Mouse (Mus musculus): ENCODE results near the gene Gm32717. TPM values are rescaled to one million over a fixed set of nuclear protein-coding genes. Genes with fewer than 3 reads are reported as not detected.
"Not testable (repeated sequence)": the region's sequence is repeated elsewhere in the genome, so short reads cannot be mapped to it uniquely, and the experiment has no call there.

The Gm32717 gene
- polyA plus RNA-seq (2014; fragmentation: Nextera tagmentation; extraction: Ambion mirVana) = 0.10 TPM in 1 of 2 replicates, not detected in the other

DNA sequence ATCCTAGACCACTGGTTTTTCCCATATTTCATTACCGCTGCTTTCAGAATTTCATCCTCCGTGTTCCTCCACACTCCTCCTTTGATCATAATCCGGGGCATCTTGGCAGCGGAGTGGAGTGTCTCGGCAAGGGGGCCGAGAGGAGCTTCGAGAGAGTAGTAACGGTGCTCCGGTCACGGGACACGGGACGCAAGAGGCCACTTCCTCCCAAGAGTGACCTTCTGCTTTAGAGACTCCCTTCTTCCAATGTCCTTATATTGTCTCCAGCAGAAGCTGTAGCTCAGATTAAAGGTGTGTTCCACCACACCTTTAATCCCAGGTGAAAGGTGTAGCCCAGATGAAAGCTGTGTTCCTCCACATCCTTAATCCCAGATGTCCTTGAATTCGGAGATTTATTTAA is at the start of gene Gm32717:
Gm32717 (minus strand) TSS at position 101 of the 400 bp plus-strand sequence.
- DNase-seq (ENCODE audit: low spot score); H3K27ac ChIP-seq (replicated peaks; ENCODE audit: low read depth, low read length); H3K36me3 ChIP-seq (ENCODE audit: control insufficient read depth, insufficient read depth, low read length); H3K9ac ChIP-seq (ENCODE audit: low read length); H3K4me1 ChIP-seq (ENCODE audit: control insufficient read depth, insufficient read depth, low read length); H3K27me3 ChIP-seq (ENCODE audit: control insufficient read depth, insufficient read depth, low read length); H3K4me3 ChIP-seq (ENCODE audit: low read depth, low read length); ATAC-seq (ENCODE audit: insufficient number of reproducible peaks, low FRiP score, low TSS enrichment, low read depth); H3K4me2 ChIP-seq (ENCODE audit: low read depth, severe bottlenecking); H3K9me3 ChIP-seq (ENCODE audit: control insufficient read depth, low read length): not testable (repeated sequence)
- WGBS = no CpG with 5 or more reads among the region's 13 CpGs

- H3K27ac ChIP-seq (replicated peaks; ENCODE audit: low read depth, low read length); ATAC-seq (ENCODE audit: insufficient number of reproducible peaks, low FRiP score, low TSS enrichment, low read depth); H3K36me3 ChIP-seq (ENCODE audit: control insufficient read depth, insufficient read depth, low read length); H3K4me3 ChIP-seq (ENCODE audit: low read depth, low read length); H3K9me3 ChIP-seq (ENCODE audit: control insufficient read depth, low read length); H3K4me1 ChIP-seq (ENCODE audit: control insufficient read depth, insufficient read depth, low read length); H3K27me3 ChIP-seq (ENCODE audit: control insufficient read depth, insufficient read depth, low read length); DNase-seq (ENCODE audit: low spot score); H3K9ac ChIP-seq (ENCODE audit: low read length); H3K4me2 ChIP-seq (ENCODE audit: low read depth, severe bottlenecking): not testable (repeated sequence)
- 92% methylated on average over 2 of the region's 5 CpGs for WGBS
Observed at GRCm38 (mm10) chr10:118283016-118283415, 42.4 kb upstream of the Gm32717 start.

DNA sequence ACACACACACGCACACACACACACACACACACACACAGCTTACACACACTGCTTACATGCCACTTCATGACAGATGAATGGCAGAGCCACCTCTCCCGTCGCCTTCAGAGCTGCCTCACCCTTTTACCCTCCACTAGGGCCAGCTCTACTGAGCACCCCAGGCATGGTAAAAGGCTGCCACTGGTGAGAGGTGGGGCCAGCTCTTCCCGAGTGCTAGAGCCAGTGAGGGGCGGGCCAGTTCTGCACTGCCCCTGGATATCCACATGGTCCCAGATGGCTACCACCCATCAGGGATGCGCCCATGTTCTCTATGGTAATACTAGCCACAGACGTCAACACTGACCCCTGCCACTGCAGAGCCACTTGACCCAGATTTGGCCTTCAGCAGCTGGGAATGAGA is 42.0 kb upstream of the Gm32717 start:
- WGBS = 73% methylated on average over 7 of the region's 7 CpGs

GRCm38 (mm10) chr10:118278069-118278468 is 37.5 kb upstream of the Gm32717 start:
- not testable (repeated sequence) for H3K9ac ChIP-seq (ENCODE audit: low read length); DNase-seq (ENCODE audit: low spot score); H3K4me1 ChIP-seq (ENCODE audit: control insufficient read depth, insufficient read depth, low read length); H3K4me2 ChIP-seq (ENCODE audit: low read depth, severe bottlenecking); H3K9me3 ChIP-seq (ENCODE audit: control insufficient read depth, low read length); H3K27me3 ChIP-seq (ENCODE audit: control insufficient read depth, insufficient read depth, low read length); H3K27ac ChIP-seq (replicated peaks; ENCODE audit: low read depth, low read length); H3K36me3 ChIP-seq (ENCODE audit: control insufficient read depth, insufficient read depth, low read length); H3K4me3 ChIP-seq (ENCODE audit: low read depth, low read length); ATAC-seq (ENCODE audit: insufficient number of reproducible peaks, low FRiP score, low TSS enrichment, low read depth)
- no CpG with 5 or more reads among the region's 4 CpGs for WGBS

More for the DNA sequence above, 42.0 kb upstream of the Gm32717 start:
- not testable (repeated sequence) for ATAC-seq (ENCODE audit: insufficient number of reproducible peaks, low FRiP score, low TSS enrichment, low read depth); H3K4me3 ChIP-seq (ENCODE audit: low read depth, low read length); H3K9me3 ChIP-seq (ENCODE audit: control insufficient read depth, low read length); H3K4me2 ChIP-seq (ENCODE audit: low read depth, severe bottlenecking); H3K27me3 ChIP-seq (ENCODE audit: control insufficient read depth, insufficient read depth, low read length); H3K4me1 ChIP-seq (ENCODE audit: control insufficient read depth, insufficient read depth, low read length); H3K27ac ChIP-seq (replicated peaks; ENCODE audit: low read depth, low read length); DNase-seq (ENCODE audit: low spot score); H3K9ac ChIP-seq (ENCODE audit: low read length); H3K36me3 ChIP-seq (ENCODE audit: control insufficient read depth, insufficient read depth, low read length)

GRCm38 (mm10) chr10:118271416-118271815 is 30.8 kb upstream of the Gm32717 start:
- WGBS = no CpG with 5 or more reads among the region's 2 CpGs
- not testable (repeated sequence) for H3K36me3 ChIP-seq (ENCODE audit: control insufficient read depth, insufficient read depth, low read length); H3K27ac ChIP-seq (replicated peaks; ENCODE audit: low read depth, low read length); H3K4me1 ChIP-seq (ENCODE audit: control insufficient read depth, insufficient read depth, low read length); H3K9ac ChIP-seq (ENCODE audit: low read length); H3K4me3 ChIP-seq (ENCODE audit: low read depth, low read length); H3K4me2 ChIP-seq (ENCODE audit: low read depth, severe bottlenecking); DNase-seq (ENCODE audit: low spot score); H3K27me3 ChIP-seq (ENCODE audit: control insufficient read depth, insufficient read depth, low read length); ATAC-seq (ENCODE audit: insufficient number of reproducible peaks, low FRiP score, low TSS enrichment, low read depth); H3K9me3 ChIP-seq (ENCODE audit: control insufficient read depth, low read length)

- H3K4me2 ChIP-seq (ENCODE audit: low read depth, severe bottlenecking); H3K9me3 ChIP-seq (ENCODE audit: control insufficient read depth, low read length); ATAC-seq (ENCODE audit: insufficient number of reproducible peaks, low FRiP score, low TSS enrichment, low read depth); H3K4me1 ChIP-seq (ENCODE audit: control insufficient read depth, insufficient read depth, low read length); H3K27me3 ChIP-seq (ENCODE audit: control insufficient read depth, insufficient read depth, low read length); H3K36me3 ChIP-seq (ENCODE audit: control insufficient read depth, insufficient read depth, low read length); DNase-seq (ENCODE audit: low spot score); H3K9ac ChIP-seq (ENCODE audit: low read length); H3K4me3 ChIP-seq (ENCODE audit: low read depth, low read length); H3K27ac ChIP-seq (replicated peaks; ENCODE audit: low read depth, low read length): not testable (repeated sequence)
- no CpG with 5 or more reads among the region's 8 CpGs for whole genome bisulfite sequencing
Observed at GRCm38 (mm10) chr10:118268812-118269211, 28.2 kb upstream of the Gm32717 start.

DNA sequence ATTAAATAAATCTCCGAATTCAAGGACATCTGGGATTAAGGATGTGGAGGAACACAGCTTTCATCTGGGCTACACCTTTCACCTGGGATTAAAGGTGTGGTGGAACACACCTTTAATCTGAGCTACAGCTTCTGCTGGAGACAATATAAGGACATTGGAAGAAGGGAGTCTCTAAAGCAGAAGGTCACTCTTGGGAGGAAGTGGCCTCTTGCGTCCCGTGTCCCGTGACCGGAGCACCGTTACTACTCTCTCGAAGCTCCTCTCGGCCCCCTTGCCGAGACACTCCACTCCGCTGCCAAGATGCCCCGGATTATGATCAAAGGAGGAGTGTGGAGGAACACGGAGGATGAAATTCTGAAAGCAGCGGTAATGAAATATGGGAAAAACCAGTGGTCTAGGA is 17.8 kb upstream of the Gm32717 start, which contains the start of gene Gm32802:
Gm32802 (plus strand) TSS at position 301 of the 400 bp plus-strand sequence.
- H3K27ac ChIP-seq (replicated peaks; ENCODE audit: low read depth, low read length); H3K36me3 ChIP-seq (ENCODE audit: control insufficient read depth, insufficient read depth, low read length); H3K9me3 ChIP-seq (ENCODE audit: control insufficient read depth, low read length); H3K27me3 ChIP-seq (ENCODE audit: control insufficient read depth, insufficient read depth, low read length); DNase-seq (ENCODE audit: low spot score); ATAC-seq (ENCODE audit: insufficient number of reproducible peaks, low FRiP score, low TSS enrichment, low read depth); H3K4me1 ChIP-seq (ENCODE audit: control insufficient read depth, insufficient read depth, low read length); H3K4me3 ChIP-seq (ENCODE audit: low read depth, low read length); H3K9ac ChIP-seq (ENCODE audit: low read length); H3K4me2 ChIP-seq (ENCODE audit: low read depth, severe bottlenecking): not testable (repeated sequence)
- WGBS = no CpG with 5 or more reads among the region's 13 CpGs

DNA sequence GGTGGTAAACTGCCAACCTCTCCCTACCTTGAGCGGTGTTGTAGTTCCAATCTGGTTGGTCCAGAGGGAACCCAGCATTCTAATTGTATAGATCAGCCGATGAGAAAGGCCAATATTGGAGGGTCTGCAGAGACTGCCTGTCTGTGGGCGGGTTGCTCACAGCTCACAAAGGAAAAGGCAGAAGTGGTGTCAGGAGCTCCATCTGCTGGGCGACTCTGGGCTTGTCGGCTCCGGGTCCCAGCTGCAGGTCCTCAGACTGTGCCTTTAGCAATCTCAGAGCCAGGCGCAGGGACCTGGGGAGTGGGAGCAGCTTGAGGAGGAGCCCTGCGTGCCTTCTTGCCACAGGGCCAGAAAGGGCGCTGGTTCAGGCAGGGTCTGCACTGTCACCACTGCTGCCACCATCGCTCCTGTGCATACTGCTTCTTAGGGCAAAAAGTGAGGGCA is 10.3 kb upstream of the Gm32717 start:
- no peak for ATAC-seq (ENCODE audit: insufficient number of reproducible peaks, low FRiP score, low TSS enrichment, low read depth)
- H3K4me2 ChIP-seq (ENCODE audit: low read depth, severe bottlenecking) = no peak overlapping the region
- H3K27ac ChIP-seq (replicated peaks; ENCODE audit: low read depth, low read length) = no peak overlapping the region
- no peaks in the 10 kb centered on the region for H3K27me3 ChIP-seq (ENCODE audit: control insufficient read depth, insufficient read depth, low read length)
- WGBS = 42% methylated on average over 10 of the region's 10 CpGs
- no peaks in the 10 kb centered on the region for H3K4me1 ChIP-seq (ENCODE audit: control insufficient read depth, insufficient read depth, low read length)
- peak; percentile 87 for DNase-seq (ENCODE audit: low spot score)
- H3K4me3 ChIP-seq (ENCODE audit: low read depth, low read length) = no peak overlapping the region
- H3K9me3 ChIP-seq (ENCODE audit: control insufficient read depth, low read length) = no peaks in the 10 kb centered on the region
- no peaks in the 10 kb centered on the region for H3K36me3 ChIP-seq (ENCODE audit: control insufficient read depth, insufficient read depth, low read length)
- H3K9ac ChIP-seq (ENCODE audit: low read length) = no peak overlapping the region

- not testable (repeated sequence) for ATAC-seq (ENCODE audit: insufficient number of reproducible peaks, low FRiP score, low TSS enrichment, low read depth); H3K27ac ChIP-seq (replicated peaks; ENCODE audit: low read depth, low read length); H3K27me3 ChIP-seq (ENCODE audit: control insufficient read depth, insufficient read depth, low read length); H3K4me3 ChIP-seq (ENCODE audit: low read depth, low read length); H3K4me2 ChIP-seq (ENCODE audit: low read depth, severe bottlenecking); H3K4me1 ChIP-seq (ENCODE audit: control insufficient read depth, insufficient read depth, low read length); H3K36me3 ChIP-seq (ENCODE audit: control insufficient read depth, insufficient read depth, low read length); H3K9ac ChIP-seq (ENCODE audit: low read length); H3K9me3 ChIP-seq (ENCODE audit: control insufficient read depth, low read length)
- 86% methylated on average over 11 of the region's 11 CpGs for WGBS
- DNase-seq (ENCODE audit: low spot score) = peak; percentile 15
Observed at GRCm38 (mm10) chr10:118249006-118249595, 8.5 kb upstream of the Gm32717 start.

Measured in limb, embryonic 11.5 days (tissue).